Mouse (Mus musculus) hindbrain, embryonic 11.5 days (tissue): ENCODE data around the gene Ubap2. TPM values are rescaled to one million over a fixed set of nuclear protein-coding genes. Genes with fewer than 3 reads are reported as not detected.

Experiments used
- polyA plus RNA-seq: library from polyadenylated mRNA; unstranded; fragments of >200 nt; fragmentation: Nextera tagmentation; extraction: Ambion mirVana; gene quantifications from 2 replicates; pipeline ENCODE4 v1.2.1, GENCODE M21; 2014

The Ubap2 gene
- polyA plus RNA-seq, 1 experiment from 2014 or later = 66.3 TPM

Other genes starting within 250 kb of the Ubap2 start
- gene Aqp7, start 227.0 kb downstream of the Ubap2 start, polyA plus RNA-seq = 0.07 TPM in 1 of 2 replicates, not detected in the other
- gene Aqp3, start 177.0 kb downstream of the Ubap2 start, polyA plus RNA-seq = 1.2 and 1.3 TPM in 2 replicates
- 14.7 and 17.6 TPM in 2 replicates for gene Nol6, start 150.7 kb downstream of the Ubap2 start, polyA plus RNA-seq
- gene Ube2r2, start 139.4 kb downstream of the Ubap2 start, polyA plus RNA-seq = 100 and 107 TPM in 2 replicates
- gene Dcaf12, start 39.7 kb upstream of the Ubap2 start, polyA plus RNA-seq = 40.3 and 55.4 TPM in 2 replicates
- 75.5 and 81.5 TPM in 2 replicates for gene Ubap1, start 73.9 kb upstream of the Ubap2 start, polyA plus RNA-seq
- 10.4 and 11.9 TPM in 2 replicates for gene Kif24, start 189.7 kb upstream of the Ubap2 start, polyA plus RNA-seq
- gene Nudt2, start 190.0 kb upstream of the Ubap2 start, polyA plus RNA-seq = 67.7 and 70.3 TPM in 2 replicates
- 8.3 and 10.9 TPM in 2 replicates for gene AI464131, start 227.9 kb upstream of the Ubap2 start, polyA plus RNA-seq
- 12.7 and 14.3 TPM in 2 replicates for gene 1110017D15Rik, start 242.2 kb upstream of the Ubap2 start, polyA plus RNA-seq